Mouse (Mus musculus) C2C12 (cell line): ENCODE measurements around the gene Mtor. TPM values are rescaled to one million over a fixed set of nuclear protein-coding genes. Genes with fewer than 3 reads are reported as not detected.

Experiments
- H3K27me3 ChIP-seq: one replicate; pipeline ENCODE4 v1.6.1; 2011; ENCODE audit not compliant: control insufficient read depth, insufficient read depth, insufficient read length
- H3K36me3 ChIP-seq: one replicate; pipeline ENCODE4 v1.6.1; 2011; ENCODE audit not compliant: control insufficient read depth, insufficient read depth
- H3K4me3 ChIP-seq: one replicate; pipeline ENCODE4 v1.5.1; 2011; ENCODE audit warnings: mild to moderate bottlenecking, control low read depth; ENCODE audit not compliant: poor library complexity, insufficient read depth, severe bottlenecking
- H3K79me2 ChIP-seq: one replicate; pipeline ENCODE4 v1.6.1; 2011; ENCODE audit not compliant: control insufficient read depth, insufficient read depth
- H3K79me3 ChIP-seq: one replicate; pipeline ENCODE4 v1.6.1; 2011; ENCODE audit warnings: low read depth, control low read depth
- H3ac ChIP-seq: one replicate; pipeline ENCODE3; 2011; ENCODE audit warnings: low read depth; ENCODE audit not compliant: control insufficient read depth, insufficient read length
- CEBPB ChIP-seq: IDR thresholded peaks from one replicate; pipeline ENCODE4 v1.6.1; 2011; ENCODE audit warnings: low read depth, mild to moderate bottlenecking, control low read depth, moderate library complexity
- CTCF ChIP-seq: IDR thresholded peaks from one replicate; pipeline ENCODE4 v1.5.1; 2011; ENCODE audit not compliant: control insufficient read depth, insufficient read depth, insufficient read length
- FOSL1 ChIP-seq: IDR thresholded peaks from one replicate; pipeline ENCODE4 v1.8.0; 2011; ENCODE audit warnings: mild to moderate bottlenecking, low read length; ENCODE audit not compliant: poor library complexity, insufficient read depth, severe bottlenecking
- MAX ChIP-seq: IDR thresholded peaks from one replicate; pipeline ENCODE4 v1.6.1; 2011; ENCODE audit warnings: mild to moderate bottlenecking, control low read depth
- MYOD1 ChIP-seq: IDR thresholded peaks from one replicate; pipeline ENCODE4 v1.6.1; 2011; ENCODE audit warnings: low read depth; ENCODE audit not compliant: control insufficient read depth, insufficient read length
- MYOG ChIP-seq: IDR thresholded peaks from one replicate; pipeline ENCODE4 v1.6.1; 2011; ENCODE audit not compliant: control insufficient read depth, insufficient read length; ENCODE audit errors: extremely low read depth
- USF1 ChIP-seq: IDR thresholded peaks from one replicate; pipeline ENCODE4 v1.6.1; 2011; ENCODE audit warnings: low read depth, mild to moderate bottlenecking, control low read depth, moderate library complexity
- polyA plus RNA-seq: library from polyadenylated mRNA; unstranded; fragments of >200 nt; fragmentation: generic; extraction: Trizol; gene quantifications from one replicate; pipeline ENCODE4 v1.2.1, GENCODE M21; 2012; ENCODE audit warnings: missing spikeins

Mtor gene
- polyA plus RNA-seq, 1 experiment: 20.0 TPM

DNA sequence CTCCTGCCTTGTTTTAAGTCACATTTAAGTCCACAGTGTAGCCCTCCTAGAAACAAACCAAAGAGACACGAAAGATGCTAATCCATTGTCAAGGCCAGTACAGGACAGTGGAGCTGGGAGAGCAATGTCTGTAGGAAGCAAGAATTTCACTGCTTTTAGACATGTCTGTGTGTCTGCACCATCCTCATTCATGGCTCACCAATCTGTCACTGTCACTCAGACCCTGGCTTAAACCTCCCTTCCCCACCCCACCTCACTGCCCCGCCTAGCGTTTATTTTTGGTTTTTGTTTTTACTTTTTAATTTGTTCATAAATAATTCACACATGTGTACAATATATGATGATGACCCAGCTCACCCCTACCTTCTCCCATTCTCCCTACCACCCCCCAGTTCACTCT is 84.1 kb downstream of the Mtor start:
- Histone ChIP-seq H3K27me3 (no peaks in the 10 kb centered on the region), H3K79me3 (no peaks in the 10 kb centered on the region), H3ac (no peak overlapping the region), H3K4me3 (no peak overlapping the region), H3K36me3 (peaks cover 21% of the 10 kb centered on the region), H3K79me2 (no peaks in the 10 kb centered on the region)
- no peak for TF ChIP-seq CEBPB
- no peak for TF ChIP-seq FOSL1
- no peak for TF ChIP-seq MYOG
- no peak for TF ChIP-seq MYOD1
- TF ChIP-seq MAX: no peak
- TF ChIP-seq USF1: no peak
- TF ChIP-seq CTCF: no peak

DNA sequence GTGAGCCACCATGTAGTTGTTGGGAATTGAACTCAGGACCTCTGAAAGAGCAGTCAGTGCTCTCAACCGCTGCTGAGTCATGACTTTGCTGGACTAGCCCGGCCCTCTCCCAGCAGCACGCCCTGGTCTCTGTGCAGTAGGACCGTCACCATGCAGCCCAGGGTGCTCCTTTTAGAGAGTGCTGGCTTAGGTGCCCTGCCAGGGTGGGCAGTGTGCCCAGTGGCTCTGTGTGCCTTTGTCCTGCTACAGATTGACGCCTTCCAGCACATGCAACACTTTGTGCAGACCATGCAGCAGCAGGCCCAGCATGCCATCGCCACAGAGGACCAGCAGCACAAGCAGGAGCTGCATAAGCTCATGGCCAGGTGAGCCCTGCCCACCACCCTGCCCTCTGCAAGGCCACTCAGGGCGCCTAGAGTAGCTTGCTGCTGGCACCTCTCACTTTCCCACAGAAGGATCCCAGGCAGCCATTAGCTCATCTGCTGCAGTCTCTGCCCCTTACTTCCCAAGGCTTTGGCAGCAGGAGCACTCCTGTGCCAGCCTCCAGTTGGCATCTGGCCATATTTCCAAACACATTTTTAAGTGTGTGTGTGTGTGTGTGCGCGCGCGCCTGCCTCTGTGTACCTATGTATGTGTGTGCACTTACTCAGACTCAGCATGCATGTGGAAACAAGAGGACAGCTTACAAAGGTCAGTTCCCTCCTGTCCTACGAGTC is 85.4 kb downstream of the Mtor start:
- Histone ChIP-seq H3ac (no peak overlapping the region), H3K4me3 (no peak overlapping the region), H3K79me2 (no peaks in the 10 kb centered on the region), H3K27me3 (no peaks in the 10 kb centered on the region), H3K36me3 (peaks cover 23% of the 10 kb centered on the region), H3K79me3 (no peaks in the 10 kb centered on the region)
- TF ChIP-seq CTCF (no peak), USF1 (no peak), MYOG (no peak), CEBPB (no peak), MAX (no peak), MYOD1 (no peak), FOSL1 (no peak)

DNA sequence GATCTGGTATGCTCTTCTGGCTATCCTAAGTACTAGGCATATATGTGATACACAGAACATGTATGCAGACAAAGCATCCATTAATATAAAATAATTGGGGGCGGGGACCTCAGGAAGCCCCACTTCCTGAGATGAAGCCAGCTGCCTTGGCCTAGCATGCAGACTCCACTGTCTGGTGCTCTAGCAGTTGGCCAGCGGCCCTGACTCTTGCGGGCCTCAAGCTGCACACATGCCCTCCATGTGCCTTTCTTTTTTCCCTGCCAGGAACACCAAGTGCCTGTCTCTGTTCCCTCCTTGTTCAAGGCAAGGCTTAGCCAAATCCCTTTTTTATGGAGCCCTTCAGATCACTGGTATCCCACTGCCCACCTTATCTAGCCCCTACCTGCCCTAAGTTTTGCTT is 87.5 kb downstream of the Mtor start:
- no peak for TF ChIP-seq USF1
- TF ChIP-seq FOSL1: no peak
- no peak for TF ChIP-seq CEBPB
- no peak for TF ChIP-seq MYOG
- TF ChIP-seq CTCF: no peak
- H3K27me3 ChIP-seq: no peaks in the 10 kb centered on the region
- H3K36me3 ChIP-seq: peaks cover 34% of the 10 kb centered on the region
- no peaks in the 10 kb centered on the region for H3K79me3 ChIP-seq
- no peak overlapping the region for H3ac ChIP-seq
- no peaks in the 10 kb centered on the region for H3K79me2 ChIP-seq
- H3K4me3 ChIP-seq: no peak overlapping the region

DNA sequence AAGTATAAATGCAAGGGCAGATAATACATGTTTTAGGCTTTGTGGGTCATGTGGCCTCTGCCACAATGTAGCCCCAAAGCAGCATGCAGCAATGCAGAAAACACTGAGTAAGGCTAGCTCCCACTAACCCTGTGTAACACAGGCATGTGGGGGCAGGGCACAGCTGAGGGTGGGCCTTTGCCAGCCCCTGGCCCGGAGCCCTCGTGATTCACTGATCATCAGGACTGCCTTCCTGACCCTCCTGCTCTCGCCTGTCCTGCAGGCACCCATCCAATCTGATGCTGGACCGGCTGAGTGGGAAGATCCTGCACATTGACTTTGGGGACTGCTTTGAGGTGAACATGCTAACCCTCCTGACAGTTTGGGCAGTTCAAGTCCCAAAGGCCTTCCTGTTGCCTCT is 100.7 kb downstream of the Mtor start:
- Histone ChIP-seq H3K4me3 (no peak overlapping the region), H3K79me3 (no peaks in the 10 kb centered on the region), H3K79me2 (no peaks in the 10 kb centered on the region), H3ac (no peak overlapping the region), H3K36me3 (peaks cover 30% of the 10 kb centered on the region), H3K27me3 (no peaks in the 10 kb centered on the region)
- TF ChIP-seq MAX: no peak
- no peak for TF ChIP-seq MYOG
- TF ChIP-seq MYOD1: no peak
- TF ChIP-seq USF1: no peak
- TF ChIP-seq FOSL1: no peak
- TF ChIP-seq CTCF: no peak
- no peak for TF ChIP-seq CEBPB

DNA sequence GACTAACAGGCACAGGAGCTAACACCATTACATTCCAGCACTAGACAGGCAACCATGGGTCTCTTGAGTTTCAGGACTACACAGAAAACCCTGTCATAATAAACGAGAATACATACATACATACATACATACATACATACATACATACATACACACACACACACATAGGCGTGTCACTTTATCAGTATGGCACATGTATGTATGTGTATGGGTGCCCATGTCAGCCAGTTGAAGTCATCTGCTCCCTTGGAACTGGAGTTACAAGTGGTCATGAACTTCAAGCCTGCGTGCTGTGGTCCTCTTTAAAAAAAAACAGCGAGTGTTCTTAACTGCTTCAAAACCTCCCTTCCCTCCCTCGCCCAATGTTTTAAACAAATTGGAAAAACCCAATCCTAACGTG is 109.4 kb downstream of the Mtor start:
- Histone ChIP-seq H3K79me2 (peaks cover 24% of the 10 kb centered on the region), H3K36me3 (peaks cover 34% of the 10 kb centered on the region), H3K79me3 (peaks cover 8% of the 10 kb centered on the region), H3K27me3 (no peaks in the 10 kb centered on the region), H3K4me3 (peak overlapping the region; percentile 55), H3ac (no peak overlapping the region)
- TF ChIP-seq CTCF (no peak), USF1 (no peak), MYOG (no peak), FOSL1 (no peak), CEBPB (no peak), MYOD1 (no peak), MAX (no peak)

DNA sequence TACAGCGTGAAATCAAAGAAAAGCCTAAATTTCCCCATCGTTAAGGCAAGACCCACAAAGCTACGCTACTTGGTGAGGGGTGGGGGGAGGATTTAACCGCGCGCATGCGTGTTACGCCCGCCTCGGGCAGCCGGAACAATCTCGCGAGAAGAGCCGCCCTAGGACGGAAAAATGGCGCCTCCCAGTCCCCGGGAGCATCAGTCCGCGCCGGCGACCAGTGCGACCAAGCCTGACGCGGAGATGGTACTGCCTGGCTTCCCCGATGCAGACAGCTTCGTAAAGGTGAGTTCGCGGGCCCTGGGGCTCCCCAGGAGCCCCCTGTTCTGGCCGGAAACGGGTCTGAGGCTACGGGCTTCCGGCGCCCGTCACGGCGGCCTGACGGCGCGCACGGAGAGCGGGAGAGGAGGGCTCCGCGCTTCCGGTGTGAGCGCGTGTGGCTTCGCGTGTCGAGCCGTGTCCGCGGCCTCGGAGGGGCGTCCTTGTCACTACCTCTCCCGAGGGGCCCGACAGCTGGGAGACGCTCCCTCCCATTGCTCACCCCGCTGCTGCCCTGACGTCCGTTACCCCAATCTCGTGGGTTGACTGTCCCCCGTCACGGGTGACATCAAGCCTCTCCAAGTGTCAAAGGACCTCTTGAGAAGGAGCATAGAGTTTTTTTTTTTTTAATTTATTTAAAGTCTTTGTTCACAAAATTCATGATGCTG is 110.0 kb downstream of the Mtor start, which contains the start of gene Exosc10:
Gene Exosc10, plus strand, starts transcription at position 133 of the 704 bp plus-strand sequence.
- H3K79me3 ChIP-seq: peaks cover 8% of the 10 kb centered on the region
- peaks cover 24% of the 10 kb centered on the region for H3K79me2 ChIP-seq
- H3ac ChIP-seq: peak within 1 kb of the TSS; percentile 89
- H3K27me3 ChIP-seq: no peaks in the 10 kb centered on the region
- H3K36me3 ChIP-seq: peaks cover 35% of the 10 kb centered on the region
- H3K4me3 ChIP-seq: peak within 1 kb of the TSS; percentile 55
- TF ChIP-seq MYOG (no peak), MYOD1 (no peak), CEBPB (no peak), USF1 (no peak), CTCF (no peak), FOSL1 (no peak), MAX (peak; percentile 92)
